Mouse (Mus musculus) midbrain, embryonic 14.5 days (tissue): Measurements from ENCODE around the gene Edem2. TPM values are rescaled to one million over a fixed set of nuclear protein-coding genes. Genes with fewer than 3 reads are reported as not detected.
A peak's percentile ranks its signal among the peaks of the same experiment; 100 is the strongest.
"Not testable (repeated sequence)": the region's sequence is repeated elsewhere in the genome, so short reads cannot be mapped to it uniquely, and the experiment has no call there.

Experiments used
- ATAC-seq: fragments of 200-750 bp; cut with Nextera tagmentation; 2 replicates; pipeline ENCODE4 v1.8.0; 2017; ENCODE audit warnings: moderate number of reproducible peaks, moderate library complexity; ENCODE audit not compliant: low FRiP score, low TSS enrichment
- DNase-seq: peaks from one replicate; pipeline ENCODE4 v3.0.0-alpha.2; 2015
- H3K27ac ChIP-seq: fragments of 300-500 bp; sonication (generic); replicated peaks from 2 replicates; pipeline ENCODE4 v1.5.1; 2014; ENCODE audit warnings: mild to moderate bottlenecking, low read depth, low read length, moderate library complexity
- H3K27me3 ChIP-seq: fragments of 300-500 bp; sonication (generic); 2 replicates; pipeline ENCODE4 v1.6.1; 2014; ENCODE audit warnings: low read length, control low read depth, mixed read lengths; ENCODE audit not compliant: control insufficient read depth, insufficient read depth
- H3K36me3 ChIP-seq: fragments of 300-500 bp; sonication (generic); 2 replicates; pipeline ENCODE4 v1.6.1; 2014; ENCODE audit warnings: low read length, control low read depth; ENCODE audit not compliant: control insufficient read depth, insufficient read depth
- H3K4me1 ChIP-seq: fragments of 300-500 bp; sonication (generic); 2 replicates; pipeline ENCODE4 v1.6.1; 2014; ENCODE audit warnings: mild to moderate bottlenecking, antibody characterized with exemption, low read length, control low read depth; ENCODE audit not compliant: control insufficient read depth, insufficient read depth
- H3K4me2 ChIP-seq: fragments of 300-500 bp; sonication (generic); 2 replicates; pipeline ENCODE4 v1.6.1; 2014; ENCODE audit warnings: mild to moderate bottlenecking, low read length, moderate library complexity
- H3K4me3 ChIP-seq: fragments of 300-500 bp; sonication (generic); replicated peaks from 2 replicates; pipeline ENCODE4 v1.5.1; 2014; ENCODE audit warnings: low read depth, low read length
- H3K9ac ChIP-seq: fragments of 300-500 bp; sonication (generic); replicated peaks from 2 replicates; pipeline ENCODE4 v1.6.1; 2014; ENCODE audit warnings: mild to moderate bottlenecking, low read length, moderate library complexity
- H3K9me3 ChIP-seq: fragments of 300-500 bp; sonication (generic); 2 replicates; pipeline ENCODE4 v1.6.1; 2016; ENCODE audit warnings: low read length, control low read depth, mixed read lengths; ENCODE audit not compliant: control insufficient read depth
- WGBS: fragments of 180-500 bp; shearing (Covaris S2); extraction: QIAGEN DNeasy Blood & Tissue Kit; methylation state at CpG from one replicate; pipeline ENCODE4 v1.1.7; 2014; 5-methylcytosine and 5-hydroxymethylcytosine counted together
- polyA plus RNA-seq: library from polyadenylated mRNA; unstranded; fragments of >200 nt; fragmentation: Nextera tagmentation; extraction: Ambion mirVana; gene quantifications from 2 replicates; pipeline ENCODE4 v1.2.1, GENCODE M21; 2014

The Edem2 gene
- polyA plus RNA-seq, 1 experiment from 2014 or later = 42.6 TPM

- Histone ChIP-seq H3K4me1 (no peaks in the 10 kb centered on the region), H3K4me3 (no peak overlapping the region), H3K27ac (no peak overlapping the region), H3K27me3 (no peaks in the 10 kb centered on the region), H3K4me2 (no peak overlapping the region), H3K9ac (no peak overlapping the region), H3K36me3 (no peaks in the 10 kb centered on the region), H3K9me3 (no peaks in the 10 kb centered on the region)
- ATAC-seq (no peak), DNase-seq (no peak)
- WGBS = 93% methylated on average over 9 of the region's 9 CpGs
These were observed 14.1 kb upstream of the Edem2 start for GRCm38 (mm10) chr2:155743351-155743750.

- Histone ChIP-seq H3K27ac (no peak overlapping the region), H3K9me3 (no peaks in the 10 kb centered on the region), H3K4me2 (no peak overlapping the region), H3K36me3 (no peaks in the 10 kb centered on the region), H3K4me1 (no peaks in the 10 kb centered on the region), H3K9ac (no peak overlapping the region), H3K4me3 (no peak overlapping the region), H3K27me3 (no peaks in the 10 kb centered on the region)
- WGBS = 89% methylated on average over 12 of the region's 12 CpGs
- no peak for DNase-seq
- no peak for ATAC-seq
These were observed 13.7 kb upstream of the Edem2 start for GRCm38 (mm10) chr2:155742931-155743337.

- no peaks in the 10 kb centered on the region for H3K27me3 ChIP-seq
- no peak overlapping the region for H3K9ac ChIP-seq
- 88% methylated on average over 11 of the region's 11 CpGs for WGBS
- H3K4me1 ChIP-seq = no peaks in the 10 kb centered on the region
- H3K27ac ChIP-seq = no peak overlapping the region
- H3K36me3 ChIP-seq = no peaks in the 10 kb centered on the region
- DNase-seq = no peak
- H3K4me2 ChIP-seq = no peak overlapping the region
- ATAC-seq = no peak
- no peak overlapping the region for H3K4me3 ChIP-seq
- H3K9me3 ChIP-seq = no peaks in the 10 kb centered on the region
These were observed 12.9 kb upstream of the Edem2 start for GRCm38 (mm10) chr2:155742211-155742610.

- Histone ChIP-seq H3K9me3 (no peaks in the 10 kb centered on the region), H3K36me3 (no peaks in the 10 kb centered on the region), H3K4me2 (no peak overlapping the region), H3K27ac (no peak overlapping the region), H3K4me3 (no peak overlapping the region), H3K4me1 (no peaks in the 10 kb centered on the region), H3K27me3 (no peaks in the 10 kb centered on the region), H3K9ac (no peak overlapping the region)
- 74% methylated on average over 9 of the region's 9 CpGs for WGBS
- ATAC-seq = no peak
- no peak for DNase-seq
These were observed 8.5 kb upstream of the Edem2 start for GRCm38 (mm10) chr2:155737803-155738202.

- Histone ChIP-seq H3K4me3 (no peak overlapping the region), H3K36me3 (no peaks in the 10 kb centered on the region), H3K4me1 (no peaks in the 10 kb centered on the region), H3K4me2 (no peak overlapping the region), H3K27ac (no peak overlapping the region), H3K9me3 (no peaks in the 10 kb centered on the region), H3K27me3 (no peaks in the 10 kb centered on the region), H3K9ac (no peak overlapping the region)
- no peak for ATAC-seq
- WGBS = 84% methylated on average over 6 of the region's 6 CpGs
- DNase-seq = no peak
These were observed 7.7 kb upstream of the Edem2 start for GRCm38 (mm10) chr2:155736936-155737335.

GRCm38 (mm10) chr2:155735766-155736165 lies 6.5 kb upstream of the Edem2 start, which contains the start of gene Gm17581:
Gene Gm17581 (minus strand): TSS chr2:155735866.
- not testable (repeated sequence) for H3K27ac ChIP-seq, ATAC-seq, H3K27me3 ChIP-seq, H3K9ac ChIP-seq, H3K36me3 ChIP-seq, H3K9me3 ChIP-seq, H3K4me2 ChIP-seq, H3K4me3 ChIP-seq, H3K4me1 ChIP-seq, DNase-seq
- WGBS = 85% methylated on average over 5 of the region's 5 CpGs

GRCm38 (mm10) chr2:155735080-155735479 lies 5.8 kb upstream of the Edem2 start:
- H3K36me3 ChIP-seq = no peaks in the 10 kb centered on the region
- 83% methylated on average over 5 of the region's 5 CpGs for WGBS
- no peaks in the 10 kb centered on the region for H3K27me3 ChIP-seq
- no peak overlapping the region for H3K4me2 ChIP-seq
- no peaks in the 10 kb centered on the region for H3K9me3 ChIP-seq
- H3K27ac ChIP-seq = no peak overlapping the region
- H3K9ac ChIP-seq = no peak overlapping the region
- H3K4me3 ChIP-seq = no peak overlapping the region
- ATAC-seq = no peak
- DNase-seq = no peak
- H3K4me1 ChIP-seq = no peaks in the 10 kb centered on the region

GRCm38 (mm10) chr2:155728742-155729141 lies 533 bp downstream of the Edem2 start:
- ATAC-seq (no peak), DNase-seq (no peak)
- peak overlapping the region; percentile 95 for H3K4me2 ChIP-seq
- no peaks in the 10 kb centered on the region for H3K27me3 ChIP-seq
- H3K36me3 ChIP-seq = peaks cover 11% of the 10 kb centered on the region
- peak overlapping the region; percentile 88 for H3K4me3 ChIP-seq
- H3K4me1 ChIP-seq = peaks cover 11% of the 10 kb centered on the region; the same call in 1 of the 2 replicates
- WGBS = 5% methylated on average over 15 of the region's 15 CpGs
- peak overlapping the region; percentile 85 for H3K9ac ChIP-seq
- H3K9me3 ChIP-seq = no peaks in the 10 kb centered on the region
- H3K27ac ChIP-seq = peak overlapping the region; percentile 70; the same call in 1 of the 2 replicates

GRCm38 (mm10) chr2:155727764-155728395 lies 1.4 kb downstream of the Edem2 start:
- peak overlapping the region; percentile 95 for H3K4me2 ChIP-seq
- no peak overlapping the region for H3K27ac ChIP-seq
- H3K9me3 ChIP-seq = no peaks in the 10 kb centered on the region
- WGBS = 85% methylated on average over 7 of the region's 7 CpGs
- peaks cover 20% of the 10 kb centered on the region for H3K36me3 ChIP-seq
- no peaks in the 10 kb centered on the region for H3K27me3 ChIP-seq
- H3K4me1 ChIP-seq = peaks cover 11% of the 10 kb centered on the region; the same call in 1 of the 2 replicates
- no peak for DNase-seq
- peak overlapping the region; percentile 88; the same call in 1 of the 2 replicates for H3K4me3 ChIP-seq
- no peak overlapping the region for H3K9ac ChIP-seq
- no peak for ATAC-seq
